Mouse (Mus musculus): ENCODE results near the gene Zcchc24.

Gene Zcchc24

DNA sequence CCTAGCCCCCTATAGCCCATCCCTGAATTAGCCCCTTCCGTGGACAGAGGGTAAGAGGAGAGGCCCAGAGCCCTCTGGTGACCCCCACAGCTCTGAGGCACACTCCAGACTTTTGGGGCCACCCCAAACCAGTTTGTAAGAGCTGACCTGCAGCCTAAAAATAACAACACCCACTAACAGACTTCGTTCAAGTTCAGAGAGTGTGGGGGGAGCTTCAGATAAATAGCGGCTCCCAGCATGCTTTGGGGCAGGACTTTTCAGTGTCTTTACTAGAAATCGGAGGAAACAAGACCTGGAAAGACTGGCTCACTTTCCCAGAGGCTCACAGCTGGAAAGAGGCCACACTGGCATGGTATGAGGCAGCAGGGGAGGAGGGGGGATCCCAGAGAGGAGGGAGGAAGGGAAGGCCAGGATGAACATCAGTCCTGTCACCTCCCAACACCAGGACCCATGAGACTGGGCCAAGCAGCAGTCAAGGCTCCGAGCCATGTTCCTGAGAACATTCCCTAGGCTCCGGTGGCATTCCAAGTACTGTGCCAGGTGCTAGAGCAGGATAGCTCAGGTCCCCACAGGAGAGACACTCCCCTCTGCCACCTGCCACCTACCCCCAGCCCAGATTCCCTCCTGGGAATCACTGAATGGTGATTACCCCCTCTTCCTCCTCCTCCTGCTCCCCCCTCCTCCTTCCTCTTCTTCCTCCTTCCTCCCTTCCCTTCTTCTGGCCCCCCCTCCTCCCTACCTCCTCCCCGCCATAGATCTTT lies 20.7 kb downstream of the Zcchc24 start:
- no peak for DNase-seq (ENCODE audit: low spot score in 2 of 2)

DNA sequence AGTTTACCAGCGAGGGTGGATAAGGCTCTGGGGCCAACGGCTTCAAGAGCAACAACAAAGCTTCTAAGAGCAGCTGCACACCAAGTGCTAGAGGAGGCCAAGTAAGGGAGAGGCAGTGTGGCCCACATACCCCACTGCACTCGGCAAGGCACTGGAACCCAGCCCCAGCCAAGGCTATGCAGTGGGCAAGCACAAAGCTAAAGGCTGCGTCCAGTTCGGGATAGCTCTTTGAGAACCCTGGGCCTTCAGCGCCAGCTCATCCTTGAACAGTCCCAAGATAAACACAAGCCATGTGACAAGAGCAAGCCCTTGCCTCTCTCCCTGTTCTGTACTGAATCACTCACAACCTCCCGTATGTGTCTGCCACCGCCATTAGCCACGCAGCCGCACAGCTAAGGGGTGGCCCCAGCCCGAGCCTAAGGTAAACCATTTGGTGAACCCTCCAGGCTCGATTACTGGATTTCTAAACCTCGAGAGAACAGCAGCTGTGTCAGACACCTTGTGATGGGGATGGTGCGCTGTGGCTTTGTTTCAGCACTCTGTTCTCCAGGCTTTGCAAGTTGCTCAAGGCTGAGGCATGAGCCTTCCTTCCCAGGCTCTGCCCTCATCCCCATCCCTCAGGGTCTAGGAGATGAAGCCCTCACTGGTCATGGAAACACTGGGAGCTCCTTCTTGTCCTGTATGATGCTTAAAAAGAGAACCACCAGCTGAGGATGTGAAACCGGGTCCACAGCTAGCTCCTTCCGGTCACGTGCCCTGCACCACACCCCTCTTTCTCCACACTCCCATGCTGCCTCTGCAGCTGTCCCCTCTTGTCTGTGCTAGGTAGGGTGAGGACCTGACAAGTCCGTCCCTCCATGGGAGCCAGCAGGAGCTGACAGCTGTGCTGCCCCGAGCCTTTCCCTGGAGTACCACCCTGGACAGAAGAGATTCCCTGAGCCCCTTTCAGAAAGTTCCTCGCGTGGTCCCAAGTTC lies 21.6 kb downstream of the Zcchc24 start:
- DNase-seq (ENCODE audit: low spot score in 2 of 2), result no peak

DNA sequence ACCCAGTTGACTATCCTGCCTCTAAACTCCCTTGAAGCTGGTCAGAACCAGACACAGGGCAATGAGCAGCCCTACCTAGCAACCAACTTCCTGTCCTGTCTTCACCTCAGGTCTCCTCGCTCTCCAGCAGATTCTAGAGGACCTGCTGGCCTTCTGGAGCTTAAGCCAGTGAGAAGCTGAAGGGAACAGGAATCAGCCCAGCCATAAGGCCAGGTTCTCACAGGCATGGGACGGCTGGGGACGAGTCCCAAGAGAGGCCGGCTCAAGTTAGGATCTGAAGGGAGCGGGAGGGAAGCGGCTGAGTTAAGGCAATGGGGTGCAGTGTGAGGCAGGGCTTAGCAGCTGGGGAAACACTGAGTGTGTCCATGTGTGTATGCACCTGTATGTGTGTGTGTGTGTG lies 22.5 kb downstream of the Zcchc24 start:
- DNase-seq (ENCODE audit: low spot score in 2 of 2), result no peak

GRCm38 (mm10) chr14:25745365-25746184 lies 23.3 kb downstream of the Zcchc24 start:
- no peak for DNase-seq (ENCODE audit: low spot score in 2 of 2)

GRCm38 (mm10) chr14:25742943-25743342 lies 25.9 kb downstream of the Zcchc24 start:
- DNase-seq (ENCODE audit: low spot score in 2 of 2), result no peak

DNA sequence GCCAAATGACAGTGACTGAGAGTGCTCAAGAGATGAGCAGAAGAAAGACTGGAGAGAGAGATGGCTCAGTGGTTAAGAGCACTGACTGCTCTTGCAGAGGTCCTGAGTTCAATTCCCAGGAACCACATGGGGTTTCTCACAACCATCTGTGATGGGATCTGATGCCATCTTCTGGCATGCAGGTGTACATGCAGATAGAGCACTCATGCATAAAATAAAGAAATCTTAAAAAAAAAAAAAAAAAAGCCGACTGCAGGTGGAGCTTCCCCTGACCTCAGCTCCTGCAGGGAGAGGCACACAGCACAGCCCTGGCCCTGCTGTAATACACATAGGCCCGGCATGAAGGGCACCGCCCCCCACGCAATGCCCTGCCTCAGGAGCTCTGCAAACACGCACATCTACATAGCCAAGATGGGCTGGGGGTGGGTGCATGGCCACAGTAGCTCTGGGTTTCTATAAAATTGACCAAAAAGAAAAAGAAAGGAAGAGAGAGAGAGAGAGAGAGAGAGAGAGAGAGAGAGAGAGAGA lies 26.9 kb downstream of the Zcchc24 start:
- DNase-seq (ENCODE audit: low spot score in 2 of 2), result no peak

- no peak for DNase-seq (ENCODE audit: low spot score in 2 of 2)
Observed at GRCm38 (mm10) chr14:25741211-25741610, 27.6 kb downstream of the Zcchc24 start.

- no peak for DNase-seq (ENCODE audit: low spot score in 2 of 2)
Observed at GRCm38 (mm10) chr14:25739957-25740565, 28.8 kb downstream of the Zcchc24 start.

- DNase-seq (ENCODE audit: low spot score in 2 of 2), result peak in 1 of 2 experiments; percentile 56
Observed at GRCm38 (mm10) chr14:25738591-25739001, 30.2 kb downstream of the Zcchc24 start.

GRCm38 (mm10) chr14:25736589-25736988 lies 32.2 kb downstream of the Zcchc24 start:
- peak; percentile 52 to 80 for DNase-seq (ENCODE audit: low spot score in 2 of 2)

DNA sequence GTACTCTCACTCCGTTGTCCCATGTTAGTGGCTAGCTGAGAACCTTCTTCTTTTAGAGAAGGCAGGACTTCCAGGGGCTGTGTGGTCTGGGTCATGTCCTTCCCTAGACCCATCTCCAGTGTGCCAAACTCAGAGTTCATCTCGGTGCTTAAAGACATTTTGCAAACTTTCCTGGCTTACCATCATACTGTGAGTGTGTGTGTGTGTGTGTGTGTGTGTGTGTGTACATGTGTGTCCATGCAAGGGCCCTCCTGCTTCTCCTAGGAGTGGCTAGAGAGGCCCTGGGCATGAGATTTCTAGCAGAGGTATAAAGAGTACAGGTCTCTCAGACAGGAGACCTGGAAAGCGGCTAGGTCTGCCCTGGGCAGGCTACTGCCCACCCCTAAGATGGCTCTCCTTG lies 32.7 kb downstream of the Zcchc24 start:
- no peak for DNase-seq (ENCODE audit: low spot score in 2 of 2)

GRCm38 (mm10) chr14:25734736-25735716 lies 33.8 kb downstream of the Zcchc24 start:
- DNase-seq (ENCODE audit: low spot score in 2 of 2), result peak in 1 of 2 experiments; percentile 69

DNA sequence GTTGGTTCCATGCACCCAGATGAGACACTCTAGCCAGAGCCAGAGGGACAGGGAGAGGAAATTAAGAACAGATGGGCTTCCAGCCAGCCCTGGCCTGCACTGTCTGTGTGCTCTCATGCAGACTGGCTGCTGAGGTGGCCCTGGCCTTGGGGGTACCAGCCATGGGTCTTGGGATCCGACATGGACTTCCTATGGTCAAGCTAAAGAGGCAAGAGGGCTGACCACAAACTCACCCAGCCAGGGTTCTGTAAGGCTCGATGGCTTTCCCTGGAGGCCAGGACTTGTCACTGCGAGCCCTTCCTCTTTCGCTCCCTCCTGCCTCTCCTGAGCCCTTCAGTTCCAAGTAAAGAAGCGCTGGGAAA lies 41.7 kb downstream of the Zcchc24 start:
- DNase-seq (ENCODE audit: low spot score in 2 of 2), result no peak

- no peak for DNase-seq (ENCODE audit: low spot score in 2 of 2)
Observed at GRCm38 (mm10) chr14:25726226-25727148, 42.4 kb downstream of the Zcchc24 start.

- DNase-seq (ENCODE audit: low spot score in 2 of 2), result no peak
Observed at GRCm38 (mm10) chr14:25725690-25726089, 43.1 kb downstream of the Zcchc24 start.

DNA sequence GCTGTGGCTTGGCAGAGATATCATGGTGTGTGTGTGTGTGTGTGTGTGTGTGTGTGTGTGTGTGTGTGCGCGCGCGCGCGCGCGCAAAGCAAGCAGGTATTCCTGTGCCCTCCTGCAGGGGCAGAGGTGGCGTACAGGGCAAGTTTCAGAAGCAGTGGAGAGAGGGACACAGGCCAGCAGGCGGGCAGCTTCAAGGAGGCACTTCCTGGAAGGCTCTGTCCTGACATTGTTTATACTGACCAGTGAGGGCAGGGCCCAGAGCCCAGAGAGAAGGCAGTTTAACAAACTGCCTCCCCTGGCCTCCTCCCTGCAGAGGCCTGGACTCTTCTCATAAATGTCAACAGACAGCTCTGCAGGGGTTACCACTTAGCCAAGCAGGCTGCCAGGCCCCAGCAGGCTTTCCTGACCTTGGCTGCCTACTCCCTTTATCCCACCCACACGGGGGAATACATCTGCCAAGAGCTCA lies 43.8 kb downstream of the Zcchc24 start:
- peak in 1 of 2 experiments; percentile 62 for DNase-seq (ENCODE audit: low spot score in 2 of 2)

DNA sequence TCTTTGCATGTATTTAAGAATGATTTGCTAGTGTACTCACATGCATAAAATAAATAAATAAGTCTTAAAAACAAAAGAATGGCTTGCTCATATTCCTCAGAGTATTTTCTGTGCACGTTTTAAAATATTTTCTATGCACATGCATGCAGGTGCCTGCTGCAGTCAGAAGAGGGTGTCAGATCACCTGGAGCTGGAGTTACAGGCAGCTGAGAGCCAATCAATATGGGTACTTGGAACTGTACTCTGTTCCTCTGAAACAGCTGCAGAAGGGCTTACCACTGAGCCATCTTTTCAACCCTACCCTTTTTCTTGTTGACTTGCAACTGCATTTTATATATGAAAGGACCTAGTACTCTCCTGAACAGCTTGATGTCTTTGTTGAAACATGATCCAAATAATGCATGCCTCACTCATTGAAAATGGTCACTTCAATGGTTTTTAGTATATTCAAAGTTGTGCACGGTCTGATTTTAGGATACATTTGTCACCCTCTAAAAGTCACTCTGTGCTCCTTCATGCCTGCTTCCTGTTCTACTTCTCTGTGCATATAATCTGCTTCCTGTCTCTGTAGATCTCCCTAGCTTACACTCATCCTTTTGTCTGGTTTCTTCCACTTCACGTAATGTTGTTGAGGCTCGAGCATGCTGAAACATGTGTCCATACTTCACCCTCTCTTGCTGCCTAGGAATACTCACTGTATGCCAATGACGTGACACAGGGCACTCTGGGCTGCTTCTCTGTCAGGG lies 47.7 kb downstream of the Zcchc24 start:
- DNase-seq (ENCODE audit: low spot score in 2 of 2), result no peak

- DNase-seq (ENCODE audit: low spot score in 2 of 2), result no peak
Observed at GRCm38 (mm10) chr14:25719371-25719770, 49.5 kb downstream of the Zcchc24 start.
